Mouse (Mus musculus): ENCODE results near the gene Gm15056. TPM values are rescaled to one million over a fixed set of nuclear protein-coding genes. Genes with fewer than 3 reads are reported as not detected.

Gene Gm15056
- polyA plus RNA-seq (2011; ENCODE audit: insufficient read length, low read depth, missing spikeins) = not detected in 2 replicates

- Histone ChIP-seq H3K4me3 (ENCODE audit: insufficient read depth, low read length) (no peak within 1 kb of the TSS), H3K4me1 (ENCODE audit: control insufficient read depth, insufficient read depth, low read length) (no peaks in the 10 kb centered on the region), H3K27ac (ENCODE audit: insufficient read depth, low read length) (no peak within 1 kb of the TSS)
- TF ChIP-seq CTCF (IDR thresholded peaks at IDR 0.05; ENCODE audit: borderline replicate concordance, insufficient read depth, low read length) = no peak
- no peak for TF ChIP-seq POLR2A (IDR thresholded peaks at IDR 0.05; ENCODE audit: low read depth, low read length)
These were observed at the start of gene Gm15056 for GRCm38 (mm10) chr8:20902527-20902926. Gene Gm15056 (minus strand): TSS chr8:20902627.

GRCm38 (mm10) chr8:20944610-20945009 lies 42.2 kb upstream of the Gm15056 start, which contains the start of gene AY761185:
Gene AY761185 (minus strand): TSS chr8:20944710.
- Histone ChIP-seq H3K27ac (ENCODE audit: insufficient read depth, low read length) (no peak within 1 kb of the TSS), H3K4me1 (ENCODE audit: control insufficient read depth, insufficient read depth, low read length) (no peaks in the 10 kb centered on the region), H3K4me3 (ENCODE audit: insufficient read depth, low read length) (no peak within 1 kb of the TSS)
- TF ChIP-seq CTCF (IDR thresholded peaks at IDR 0.05; ENCODE audit: borderline replicate concordance, insufficient read depth, low read length) (no peak), POLR2A (IDR thresholded peaks at IDR 0.05; ENCODE audit: low read depth, low read length) (no peak)

DNA sequence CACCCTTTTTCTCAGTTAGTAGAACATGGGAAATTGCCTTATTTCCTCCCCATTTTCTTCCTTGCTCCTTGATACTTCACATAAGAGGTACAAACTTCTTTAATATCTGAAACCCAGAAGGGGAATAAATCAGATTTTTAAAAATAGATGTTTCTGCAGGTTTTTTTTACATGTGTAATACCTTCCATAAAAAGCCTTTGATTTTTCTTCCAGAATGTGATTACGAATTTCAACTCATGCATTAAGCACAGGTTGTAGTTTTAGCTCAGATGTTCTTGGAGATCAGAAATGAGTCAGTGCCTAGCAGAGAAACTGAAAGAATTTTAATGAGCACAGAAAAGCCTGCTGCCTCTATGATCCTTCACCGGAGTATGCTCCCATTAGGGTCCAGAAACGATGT lies 19.5 kb upstream of the Gm15056 start, which contains the start of gene Gm6040:
TSS of gene Gm6040 (minus strand) at position 101 of the 400 bp plus-strand sequence.
- Histone ChIP-seq H3K4me3 (ENCODE audit: insufficient read depth, low read length) (no peak within 1 kb of the TSS), H3K4me1 (ENCODE audit: control insufficient read depth, insufficient read depth, low read length) (no peaks in the 10 kb centered on the region), H3K27ac (ENCODE audit: insufficient read depth, low read length) (no peak within 1 kb of the TSS)
- TF ChIP-seq POLR2A (IDR thresholded peaks at IDR 0.05; ENCODE audit: low read depth, low read length) = no peak
- TF ChIP-seq CTCF (IDR thresholded peaks at IDR 0.05; ENCODE audit: borderline replicate concordance, insufficient read depth, low read length) = no peak

- H3K27ac ChIP-seq (ENCODE audit: insufficient read depth, low read length) = no peak overlapping the region
- TF ChIP-seq POLR2A (IDR thresholded peaks at IDR 0.05; ENCODE audit: low read depth, low read length) = no peak
- H3K4me3 ChIP-seq (ENCODE audit: insufficient read depth, low read length) = no peak overlapping the region
- H3K4me1 ChIP-seq (ENCODE audit: control insufficient read depth, insufficient read depth, low read length) = no peaks in the 10 kb centered on the region
These were observed 9.9 kb upstream of the Gm15056 start for GRCm38 (mm10) chr8:20912288-20912687.

DNA sequence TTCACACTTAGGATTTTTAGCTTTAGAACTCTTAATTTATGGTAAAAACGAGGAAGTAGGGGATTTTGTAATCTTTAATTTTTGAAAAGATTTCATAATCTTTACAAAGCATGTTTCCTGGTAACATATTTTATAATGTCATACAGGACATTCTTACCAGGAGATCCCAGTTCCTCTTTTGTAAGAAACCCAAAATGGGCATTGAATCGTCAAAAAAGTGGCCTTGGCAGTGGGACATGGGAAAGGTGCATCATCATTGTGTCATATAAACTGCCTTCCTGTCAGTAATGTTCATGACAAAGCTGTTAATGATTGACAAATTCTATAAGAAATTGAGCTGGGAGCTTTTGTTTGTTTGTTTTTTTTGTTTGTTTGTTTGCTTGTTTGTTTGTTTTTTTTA lies 5.8 kb upstream of the Gm15056 start:
- Histone ChIP-seq H3K4me1 (ENCODE audit: control insufficient read depth, insufficient read depth, low read length) (no peaks in the 10 kb centered on the region), H3K27ac (ENCODE audit: insufficient read depth, low read length) (no peak overlapping the region), H3K4me3 (ENCODE audit: insufficient read depth, low read length) (no peak overlapping the region)
- TF ChIP-seq POLR2A (IDR thresholded peaks at IDR 0.05; ENCODE audit: low read depth, low read length) = no peak
- no peak for TF ChIP-seq CTCF (IDR thresholded peaks at IDR 0.05; ENCODE audit: borderline replicate concordance, insufficient read depth, low read length)

DNA sequence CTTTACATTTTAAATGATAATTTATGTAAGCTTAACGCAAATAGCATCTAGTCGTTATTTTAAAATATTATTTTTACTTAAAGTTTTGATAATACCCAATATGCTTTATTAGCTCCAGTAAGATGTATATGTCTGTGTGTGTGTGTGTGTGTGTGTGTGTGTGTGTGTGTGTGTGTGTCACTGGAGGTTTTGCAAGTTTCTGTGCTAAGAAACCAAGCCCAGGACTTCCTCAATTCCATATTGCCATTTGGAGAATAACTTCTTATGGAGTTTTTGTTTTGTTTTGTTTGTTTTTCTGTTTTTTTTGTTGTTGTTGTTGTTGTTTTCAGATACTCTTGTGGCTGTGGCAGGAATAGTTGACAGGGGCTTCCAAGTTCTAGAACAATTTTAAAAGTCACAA lies 4.7 kb upstream of the Gm15056 start:
- no peak overlapping the region for H3K4me3 ChIP-seq (ENCODE audit: insufficient read depth, low read length)
- H3K27ac ChIP-seq (ENCODE audit: insufficient read depth, low read length) = no peak overlapping the region
- H3K4me1 ChIP-seq (ENCODE audit: control insufficient read depth, insufficient read depth, low read length) = no peaks in the 10 kb centered on the region
- no peak for TF ChIP-seq POLR2A (IDR thresholded peaks at IDR 0.05; ENCODE audit: low read depth, low read length)
- TF ChIP-seq CTCF (IDR thresholded peaks at IDR 0.05; ENCODE audit: borderline replicate concordance, insufficient read depth, low read length) = no peak

GRCm38 (mm10) chr8:20892369-20892768 lies 10.1 kb downstream of the Gm15056 start, which contains the start of gene Defb33:
Gene Defb33 (plus strand): TSS chr8:20892669.
- H3K4me1 ChIP-seq (ENCODE audit: control insufficient read depth, insufficient read depth, low read length) = no peaks in the 10 kb centered on the region
- no peak within 1 kb of the TSS for H3K27ac ChIP-seq (ENCODE audit: insufficient read depth, low read length)
- H3K4me3 ChIP-seq (ENCODE audit: insufficient read depth, low read length) = no peak within 1 kb of the TSS
- TF ChIP-seq POLR2A (IDR thresholded peaks at IDR 0.05; ENCODE audit: low read depth, low read length) = no peak
- TF ChIP-seq CTCF (IDR thresholded peaks at IDR 0.05; ENCODE audit: borderline replicate concordance, insufficient read depth, low read length) = no peak

DNA sequence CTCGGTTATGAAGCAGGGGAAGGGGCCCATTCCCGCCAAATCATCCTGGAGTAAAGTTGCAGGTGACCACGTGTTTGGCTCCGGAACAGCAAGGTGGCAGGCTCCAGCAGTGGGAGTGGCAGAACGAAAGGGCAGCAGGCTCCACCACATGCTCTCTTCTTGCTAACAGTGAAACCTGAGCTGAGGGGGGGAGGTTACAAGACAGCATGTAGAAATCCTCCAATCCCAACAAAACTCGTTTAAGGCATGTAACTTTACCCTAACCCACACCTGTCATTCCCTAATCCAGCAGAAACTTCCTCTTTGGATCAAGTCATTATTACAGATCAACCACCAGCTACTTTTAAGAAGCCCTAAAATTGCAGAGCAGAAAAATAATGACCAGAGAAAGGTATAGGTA lies 27.8 kb downstream of the Gm15056 start:
- TF ChIP-seq POLR2A (IDR thresholded peaks at IDR 0.05; ENCODE audit: low read depth, low read length) (no peak), CTCF (IDR thresholded peaks at IDR 0.05; ENCODE audit: borderline replicate concordance, insufficient read depth, low read length) (no peak)
- H3K4me3 ChIP-seq (ENCODE audit: insufficient read depth, low read length) = no peak overlapping the region
- no peaks in the 10 kb centered on the region for H3K4me1 ChIP-seq (ENCODE audit: control insufficient read depth, insufficient read depth, low read length)
- H3K27ac ChIP-seq (ENCODE audit: insufficient read depth, low read length) = no peak overlapping the region

Other genes with a start within 250 kb of the Gm15056 start
- gene Defb33, start 10.0 kb downstream of the Gm15056 start, polyA plus RNA-seq (2011; ENCODE audit: insufficient read length, low read depth, missing spikeins) = not detected in 2 replicates
- not detected in 2 replicates for gene Gm6040, start 19.4 kb upstream of the Gm15056 start, polyA plus RNA-seq (2011; ENCODE audit: insufficient read length, low read depth, missing spikeins)
- gene AY761185, start 42.1 kb upstream of the Gm15056 start, polyA plus RNA-seq (2011; ENCODE audit: insufficient read length, low read depth, missing spikeins) = not detected in 2 replicates
- not detected in 2 replicates for gene Defa21, start 122.9 kb upstream of the Gm15056 start, polyA plus RNA-seq (2011; ENCODE audit: insufficient read length, low read depth, missing spikeins)
- gene Defa23, start 152.4 kb upstream of the Gm15056 start, polyA plus RNA-seq (2011; ENCODE audit: insufficient read length, low read depth, missing spikeins) = not detected in 2 replicates
- gene Defa35, start 162.4 kb upstream of the Gm15056 start, polyA plus RNA-seq (2011; ENCODE audit: insufficient read length, low read depth, missing spikeins) = not detected in 2 replicates
- gene Defa25, start 181.8 kb upstream of the Gm15056 start, polyA plus RNA-seq (2011; ENCODE audit: insufficient read length, low read depth, missing spikeins) = not detected in 2 replicates
- not detected in 2 replicates for gene Gm14851, start 193.4 kb upstream of the Gm15056 start, polyA plus RNA-seq (2011; ENCODE audit: insufficient read length, low read depth, missing spikeins)
- not detected in 2 replicates for gene Defa30, start 232.0 kb upstream of the Gm15056 start, polyA plus RNA-seq (2011; ENCODE audit: insufficient read length, low read depth, missing spikeins)